10 mouse cellular contexts compared by ENCODE assay signal in the genomic region with DNA sequence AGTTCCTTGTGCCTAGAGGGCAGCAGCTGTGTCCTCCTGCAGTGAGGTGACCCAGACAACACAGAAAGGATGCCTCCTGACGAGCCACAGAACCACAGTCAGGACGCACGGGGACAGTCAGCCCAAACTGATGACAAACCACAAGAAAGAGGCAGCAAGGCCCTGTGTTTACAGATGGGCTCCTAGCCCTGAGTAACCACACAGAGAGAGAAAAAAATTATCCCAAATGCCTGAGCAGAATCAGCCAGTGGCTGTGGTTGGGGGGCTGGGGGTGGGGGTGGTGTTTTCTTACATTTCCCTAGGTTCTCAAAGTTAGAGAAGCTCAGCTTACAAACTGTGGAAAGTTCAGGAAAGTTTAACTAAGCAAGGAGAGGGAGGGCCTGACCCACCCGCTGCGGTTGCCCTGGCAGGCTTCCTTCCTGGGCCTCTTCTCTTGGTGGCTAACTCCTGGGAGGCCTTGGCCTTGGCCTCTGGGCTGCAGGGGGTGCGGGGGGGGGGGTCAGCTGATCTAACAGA. TPM values are rescaled to one million over a fixed set of nuclear protein-coding genes. Genes with fewer than 3 reads are reported as not detected.
DNase-seq lines count a peak whose midpoint lies in the region; ATAC-seq and TF ChIP-seq lines count a peak whose summit lies in the region.
"Had no signal": no experiment of that assay in that cellular context is flagged by ENCODE, and none has a peak within 500 bp of the region (broad histone marks: within the 10 kb centered on the region; RNA-seq: fewer than 3 reads in every experiment).

No protein-coding gene starts in this region.

- no peak for TF ChIP-seq CTCF in lung, adult 2 months (IDR thresholded peaks at IDR 0.05; ENCODE audit: insufficient read depth, low read length)

- H3K9ac ChIP-seq in kidney, embryonic 16.5 days (replicated peaks; ENCODE audit: low read length): peak overlapping the region; percentile 31
- H3K9ac ChIP-seq in midbrain, embryonic 12.5 days (replicated peaks): no peak overlapping the region; the same call in 1 of the 2 replicates

- WGBS in kidney, embryonic 16.5 days: 17% methylated on average over 6 of the region's 6 CpGs
- 17% methylated on average over 6 of the region's 6 CpGs for WGBS in midbrain, embryonic 12.5 days
- 32% methylated on average over 6 of the region's 6 CpGs for WGBS in lung, adult 2 months

- H3K9me3 ChIP-seq in kidney, embryonic 16.5 days (ENCODE audit: low read length): no peaks in the 10 kb centered on the region
- H3K9me3 ChIP-seq in midbrain, embryonic 12.5 days: no peaks in the 10 kb centered on the region
- H3K9me3 ChIP-seq: hindbrain, embryonic 15.5 days had no signal

- peak; percentile 44 for ATAC-seq in kidney, embryonic 16.5 days (ENCODE audit: low FRiP score, low TSS enrichment)
- peak; percentile 69 for ATAC-seq in granulocyte monocyte progenitor cell, adult 5-6 weeks (replicated peaks; ENCODE audit: poor library complexity, severe bottlenecking)
- ATAC-seq in midbrain, embryonic 12.5 days (ENCODE audit: low FRiP score, low read depth): no peak

- no peak for TF ChIP-seq POLR2A in lung, adult 2 months (IDR thresholded peaks at IDR 0.05; ENCODE audit: borderline replicate concordance, extremely low read depth, low read depth, low read length)

- H3K27ac ChIP-seq in kidney, embryonic 16.5 days (ENCODE audit: low read length): peak overlapping the region; percentile 82
- peak overlapping the region; percentile 84 for H3K27ac ChIP-seq in midbrain, embryonic 12.5 days (replicated peaks)
- H3K27ac ChIP-seq: macrophage had no signal

- H3K36me3 ChIP-seq in kidney, embryonic 16.5 days (ENCODE audit: insufficient read depth, low read length): no peaks in the 10 kb centered on the region
- H3K36me3 ChIP-seq in midbrain, embryonic 12.5 days: no peaks in the 10 kb centered on the region
- H3K36me3 ChIP-seq: hindbrain, embryonic 15.5 days had no signal

- H3K27me3 ChIP-seq in kidney, embryonic 16.5 days (ENCODE audit: insufficient read depth, low read length): peaks cover 8% of the 10 kb centered on the region; the same call in 1 of the 2 replicates
- H3K27me3 ChIP-seq in midbrain, embryonic 12.5 days: peaks cover 54% of the 10 kb centered on the region
- H3K27me3 ChIP-seq: hindbrain, embryonic 15.5 days had no signal

- H3K4me2 ChIP-seq in kidney, embryonic 16.5 days (replicated peaks; ENCODE audit: low read depth, low read length): peak overlapping the region; percentile 51; the same call in 1 of the 2 replicates
- H3K4me2 ChIP-seq in midbrain, embryonic 12.5 days (replicated peaks): peak overlapping the region; percentile 48; the same call in 1 of the 2 replicates

- H3K4me1 ChIP-seq in kidney, embryonic 16.5 days (ENCODE audit: insufficient read depth, low read length): peaks cover 28% of the 10 kb centered on the region
- peaks cover 32% of the 10 kb centered on the region for H3K4me1 ChIP-seq in midbrain, embryonic 12.5 days
- H3K4me1 ChIP-seq in lung, adult 2 months (ENCODE audit: control insufficient read depth, insufficient read depth, low read length): no peaks in the 10 kb centered on the region

- DNase-seq in kidney, postnatal 4 days: no peak
- DNase-seq in adrenal gland, postnatal 36 days: peak; percentile 54 to 57
- no peak for DNase-seq in urinary bladder, adult 18-20 months (ENCODE audit: low spot score in 2 of 2)
- no peak for DNase-seq in left cerebral cortex, adult 18-20 months (ENCODE audit: low spot score in 2 of 2)
- no peak for DNase-seq in lung, adult 2 months

- no peak overlapping the region for H3K4me3 ChIP-seq in kidney, embryonic 16.5 days (ENCODE audit: low read length)
- no peak overlapping the region for H3K4me3 ChIP-seq in midbrain, embryonic 12.5 days
- no peak overlapping the region for H3K4me3 ChIP-seq in lung, adult 2 months (replicated peaks; ENCODE audit: extremely low read depth, low read depth, low read length)

RNA-seq across cellular contexts. Expression of a gene that starts 18.4 kb away (rescaled TPM):
- 7.3 and 8.3 TPM in 2 replicates for polyA plus RNA-seq in kidney, embryonic 16.5 days (2015; fragmentation: Nextera tagmentation; extraction: Ambion mirVana)
- total RNA-seq in adrenal gland, postnatal 36 days (2021): 100 to 1,000 TPM in 1 of 2 experiments, 10 to 100 TPM in 1; 94.4 to 104 TPM
- 52.2 and 56.9 TPM in 2 replicates for total RNA-seq in granulocyte monocyte progenitor cell, adult 5-6 weeks (2014; fragmentation: Nextera tagmentation)
- total RNA-seq in granulocyte monocyte progenitor cell, adult 5-6 weeks (2017): 76.8 and 81.2 TPM in 2 replicates
- 13.7 TPM in 2 replicates for polyA plus RNA-seq in midbrain, embryonic 12.5 days (2016; fragmentation: Nextera tagmentation; extraction: Ambion mirVana)
- total RNA-seq in left cerebral cortex, adult 18-20 months (2021): 100 to 1,000 TPM; 233 to 245 TPM
- polyA plus RNA-seq in lung, adult 2 months (2012; rRNA removed): 12.6 and 16.8 TPM in 2 replicates

Comparison
In these comparisons a context has a peak if more than half of its experiments do, and no peak if none do; other contexts are left out.
1. DNase-seq: peak in adrenal gland, postnatal 36 days (2 of 2); none in kidney, postnatal 4 days (0 of 2), urinary bladder, adult 18-20 months (0 of 2), left cerebral cortex, adult 18-20 months (0 of 2) and lung, adult 2 months (single experiment).